Mouse (Mus musculus) naive thymus-derived CD4-positive, alpha-beta T cell, adult 2 months (primary cell): ENCODE results near the gene Otogl.
"Not testable (repeated sequence)": the region's sequence is repeated elsewhere in the genome, so short reads cannot be mapped to it uniquely, and the experiment has no call there.

Experiments
- DNase-seq: peaks from one replicate; pipeline ENCODE4 v3.0.0-alpha.2; 2011; ENCODE audit warnings: low read depth

Otogl gene

DNA sequence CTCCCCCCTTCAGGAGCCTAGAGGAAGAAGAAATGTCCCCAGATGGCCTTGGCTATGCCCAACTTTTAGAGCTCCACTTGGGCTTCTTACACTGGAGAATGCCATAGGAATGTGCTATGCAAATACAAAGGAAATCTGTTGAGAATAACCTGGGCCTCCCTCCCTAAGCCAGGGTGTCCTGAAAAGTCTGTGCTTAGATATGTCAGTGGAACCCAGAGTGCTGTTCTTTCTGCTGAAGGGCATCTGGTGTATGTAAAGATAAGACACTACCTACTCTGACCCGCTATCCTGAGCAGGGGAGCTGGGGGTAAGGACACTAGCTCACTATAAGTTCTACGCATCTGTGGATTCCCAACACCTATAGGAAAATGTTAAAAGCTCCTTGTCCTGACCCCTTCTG, 106.7 kb downstream of the Otogl start:
- no peak for DNase-seq

DNA sequence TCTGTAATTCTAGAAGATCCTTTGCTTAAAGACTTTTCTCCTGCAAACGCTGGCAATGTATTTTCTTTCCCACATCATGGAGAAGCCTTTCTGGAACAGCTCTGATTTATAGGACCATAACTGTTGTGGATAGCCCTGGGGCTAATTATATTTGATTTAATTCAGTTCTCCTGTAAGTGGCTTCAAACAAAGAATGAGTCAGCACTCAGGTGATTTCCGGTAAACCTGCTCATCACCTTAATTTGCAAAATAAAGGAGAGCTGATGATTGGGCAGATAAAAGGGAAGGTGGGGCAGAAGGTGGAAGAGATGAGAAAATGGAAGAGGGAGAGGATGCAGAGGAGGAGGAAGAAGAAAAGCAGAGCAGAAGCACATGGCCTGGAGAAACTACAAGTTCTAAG, 107.6 kb downstream of the Otogl start:
- DNase-seq, result not testable (repeated sequence)

DNA sequence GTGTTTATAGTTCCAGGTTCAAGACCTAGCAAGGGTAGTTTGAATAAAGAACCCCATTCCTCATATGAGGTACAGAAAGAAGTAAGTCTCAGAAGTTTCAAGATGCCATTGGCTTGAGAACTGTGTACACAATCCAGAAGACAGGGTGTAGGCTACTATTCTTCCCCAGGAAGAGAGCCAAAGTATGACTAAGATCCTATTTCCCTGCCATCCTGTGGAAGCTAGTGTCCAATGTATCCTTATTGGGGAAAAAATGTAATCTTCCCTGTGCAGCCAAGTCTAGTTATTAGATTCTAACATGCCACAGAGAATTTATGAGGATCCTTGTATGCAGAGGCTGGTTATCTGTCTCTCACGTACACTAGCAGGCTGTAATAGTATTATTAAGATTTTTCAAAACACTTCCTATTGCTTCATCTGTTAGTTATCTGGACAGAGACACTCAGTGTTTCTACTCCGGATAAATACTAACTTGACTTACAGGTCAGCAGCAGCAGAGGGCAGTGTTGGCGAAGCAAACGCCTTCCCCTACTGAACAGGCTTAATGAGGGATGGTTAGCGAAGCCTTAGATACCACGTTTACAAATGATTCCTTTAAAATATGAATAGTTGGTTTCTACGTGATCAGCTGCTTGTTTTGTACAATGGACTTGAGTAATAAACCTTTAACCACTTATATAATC, 112.1 kb downstream of the Otogl start:
- DNase-seq, result peak; percentile 32

GRCm38 (mm10) chr10:107794812-107795756, 116.8 kb downstream of the Otogl start:
- DNase-seq, result no peak

GRCm38 (mm10) chr10:107792491-107792890, 119.4 kb downstream of the Otogl start:
- DNase-seq, result no peak

DNA sequence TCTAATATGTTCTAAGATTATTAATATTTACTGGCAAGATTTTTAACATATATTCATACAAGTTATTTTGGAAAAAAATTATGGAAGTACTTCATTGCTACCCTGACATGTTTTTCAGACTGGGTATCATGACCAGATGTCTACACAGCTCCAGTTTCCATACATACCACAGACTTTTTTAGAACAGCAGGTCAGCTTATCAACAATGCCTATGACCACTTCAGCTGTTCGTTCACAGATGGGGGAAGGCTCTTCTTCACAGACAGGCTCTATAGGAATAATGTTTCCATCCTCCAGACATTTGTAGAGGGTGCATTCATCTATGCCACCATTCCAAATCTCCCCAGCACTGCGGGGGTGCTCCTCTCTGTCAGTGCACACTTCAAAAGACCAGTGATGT, 132.4 kb downstream of the Otogl start:
- DNase-seq, result no peak

GRCm38 (mm10) chr10:107759624-107760023, 152.3 kb downstream of the Otogl start:
- DNase-seq, result no peak

GRCm38 (mm10) chr10:107753471-107753870, 158.5 kb downstream of the Otogl start:
- no peak for DNase-seq

DNA sequence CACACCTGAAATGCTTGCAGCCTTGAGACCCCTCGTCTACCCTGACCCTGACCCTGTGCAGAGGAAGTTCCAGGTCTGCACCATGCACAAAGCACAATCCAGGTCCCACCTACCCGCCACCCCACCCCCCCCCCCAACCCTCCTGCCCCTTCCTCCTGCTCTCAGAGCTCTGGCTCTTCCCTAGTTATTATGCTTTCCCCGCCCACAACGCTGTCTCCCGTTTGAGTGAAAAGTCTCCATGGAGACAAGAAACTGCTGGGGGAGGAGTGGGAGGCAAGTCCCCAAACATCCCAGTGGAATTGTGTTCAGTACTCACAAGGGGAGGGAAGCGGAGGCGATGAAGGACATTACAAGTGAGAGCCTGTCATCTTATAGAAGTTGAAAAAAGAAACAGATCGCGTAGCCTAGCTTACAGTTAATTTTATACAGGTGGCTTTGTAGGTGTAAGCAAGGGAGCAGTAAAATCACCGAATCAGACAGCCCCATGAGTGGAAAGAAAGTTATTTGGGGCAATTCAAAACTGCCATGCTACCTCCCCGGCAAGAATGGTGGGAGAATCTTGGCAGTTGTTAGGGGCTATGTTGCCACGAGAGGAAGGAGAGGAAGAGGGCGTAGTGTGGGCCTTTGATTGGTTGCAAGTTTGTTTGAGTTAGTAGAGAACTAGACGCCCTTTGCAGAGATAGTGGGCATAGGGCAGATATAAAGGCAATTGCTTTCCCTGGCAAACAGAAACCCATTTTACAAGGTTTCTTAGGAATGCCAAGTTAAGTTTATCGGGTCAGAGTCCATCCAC, 159.4 kb downstream of the Otogl start:
- DNase-seq, result no peak

DNA sequence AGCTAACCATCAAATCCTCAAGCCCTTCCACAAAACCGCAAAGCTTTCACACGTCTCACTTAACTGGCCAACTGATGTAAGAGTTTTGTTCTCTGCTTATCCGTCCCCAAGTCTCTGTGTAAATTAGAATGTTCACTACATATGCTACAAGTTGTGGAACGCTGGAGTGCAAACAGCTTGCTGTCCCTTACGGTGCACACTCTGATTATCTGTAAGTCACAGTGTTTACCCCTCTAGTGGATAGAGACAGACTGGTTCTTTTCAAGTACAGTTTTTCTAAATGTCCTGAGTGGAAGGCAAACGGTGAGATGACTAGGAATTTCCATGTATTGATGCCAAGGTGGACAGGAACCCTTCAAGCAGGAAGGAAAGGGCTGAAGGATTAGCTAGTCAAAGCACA, 160.0 kb downstream of the Otogl start:
- no peak for DNase-seq

GRCm38 (mm10) chr10:107747566-107747965, 164.4 kb downstream of the Otogl start:
- DNase-seq, result no peak

DNA sequence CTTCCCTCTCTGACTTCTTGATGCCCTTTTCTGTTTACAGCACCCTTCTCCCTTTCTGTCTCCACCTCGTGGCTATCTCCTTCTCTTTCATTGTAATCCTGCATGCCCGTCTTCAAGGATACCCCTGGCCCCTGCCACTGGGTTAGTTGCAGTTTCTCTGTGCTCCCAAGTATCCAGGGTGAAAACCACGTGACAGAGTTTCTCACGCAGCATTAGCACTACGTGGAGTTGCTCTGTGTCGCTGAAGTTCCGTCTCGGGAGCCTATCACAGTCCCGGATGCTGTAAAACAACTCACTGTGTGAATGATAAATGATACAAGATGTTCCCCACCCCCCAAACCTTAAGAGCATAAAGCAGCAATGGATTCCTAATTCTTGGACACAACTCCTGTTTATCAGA, 165.2 kb downstream of the Otogl start:
- no peak for DNase-seq

DNA sequence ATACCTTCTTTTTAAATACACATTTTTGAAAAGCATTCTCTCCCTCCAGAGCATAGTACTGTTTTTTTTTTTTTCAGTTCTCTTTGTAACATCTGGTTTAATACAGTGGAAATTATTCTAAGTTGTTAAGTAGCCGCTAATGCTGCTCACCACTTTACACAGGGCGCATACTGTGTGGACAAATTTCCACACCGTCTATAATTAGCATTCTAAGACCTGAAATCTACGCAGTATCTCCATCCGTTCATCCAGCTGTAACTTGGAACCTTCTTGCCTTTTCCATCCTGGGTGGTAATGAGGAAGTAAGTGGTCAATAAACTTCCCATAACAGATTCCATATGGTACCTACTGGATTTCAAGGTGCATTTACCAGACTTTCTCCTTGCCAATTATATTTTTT, 172.1 kb downstream of the Otogl start:
- no peak for DNase-seq

- DNase-seq, result no peak
Observed at GRCm38 (mm10) chr10:107737743-107738142, 174.2 kb downstream of the Otogl start.

DNA sequence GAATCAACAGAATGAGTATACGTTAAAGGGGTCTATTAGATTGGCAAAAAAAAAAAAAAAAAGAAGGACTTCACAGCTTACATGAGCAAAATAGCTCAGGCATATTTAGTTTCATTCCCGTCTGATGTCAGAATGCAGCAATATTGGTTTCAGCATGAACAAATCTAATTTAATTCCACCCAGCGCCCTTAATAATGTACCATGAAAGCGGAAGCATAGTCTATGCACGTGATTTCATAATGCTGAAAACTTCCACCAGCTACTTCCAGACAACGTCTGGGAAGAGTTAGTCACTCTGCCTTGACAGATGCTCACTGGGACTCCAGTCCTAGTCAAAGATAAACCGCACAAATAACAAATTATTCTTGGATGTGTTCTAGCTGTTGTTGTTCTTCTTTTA, 176.5 kb downstream of the Otogl start:
- DNase-seq, result no peak

- DNase-seq, result no peak
Observed at GRCm38 (mm10) chr10:107734327-107734726, 177.6 kb downstream of the Otogl start.

DNA sequence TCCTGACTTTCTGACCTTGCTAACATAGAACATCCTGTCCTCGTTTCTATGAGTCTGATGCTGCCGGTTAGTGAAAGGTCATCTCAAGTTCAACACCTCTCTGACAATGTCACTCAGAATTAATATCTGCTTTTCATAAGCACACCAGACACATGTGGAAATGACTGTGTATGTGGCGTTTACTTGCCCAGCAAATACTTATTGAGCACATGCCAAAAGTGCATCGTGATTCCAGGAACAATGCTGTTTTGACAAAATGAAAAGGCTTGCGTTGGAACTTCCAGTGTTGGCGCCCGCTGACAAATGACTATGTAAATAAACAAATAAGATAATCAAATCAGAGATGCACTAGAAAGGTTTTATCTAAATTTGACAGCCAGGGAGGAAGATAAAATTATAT, 186.3 kb downstream of the Otogl start:
- no peak for DNase-seq

GRCm38 (mm10) chr10:107719806-107720205, 192.1 kb downstream of the Otogl start, which contains the start of gene Ptprq:
Gene Ptprq, minus strand, starts transcription at chr10:107720051.
- DNase-seq, result no peak
